ENCODE assay signal across 18 mouse cellular contexts in genomic region chr5:53485934-53486475, GRCm38 (mm10). TPM values are rescaled to one million over a fixed set of nuclear protein-coding genes. Genes with fewer than 3 reads are reported as not detected.
DNase-seq lines count a peak whose midpoint lies in the region; ATAC-seq and TF ChIP-seq lines count a peak whose summit lies in the region.
"Had no signal": no experiment of that assay in that cellular context is flagged by ENCODE, and none has a peak within 500 bp of the region (broad histone marks: within the 10 kb centered on the region; RNA-seq: fewer than 3 reads in every experiment).

No protein-coding gene starts in this region.

- H3K4me1 ChIP-seq in stomach, postnatal 0 days (replicated peaks; ENCODE audit: control insufficient read depth, insufficient read depth): no peaks in the 10 kb centered on the region
- H3K4me1 ChIP-seq: hindbrain, embryonic 12.5 days; liver, embryonic 13.5 days; midbrain, embryonic 15.5 days had no signal

- H3K4me2 ChIP-seq in stomach, postnatal 0 days (replicated peaks; ENCODE audit: low read depth): no peak overlapping the region
- H3K4me2 ChIP-seq: hindbrain, embryonic 12.5 days; limb, embryonic 12.5 days; liver, embryonic 13.5 days; midbrain, embryonic 15.5 days had no signal

- no peaks in the 10 kb centered on the region for H3K36me3 ChIP-seq in stomach, postnatal 0 days (ENCODE audit: control insufficient read depth, insufficient read depth, low read length)
- H3K36me3 ChIP-seq: heart, embryonic 10.5 days; hindbrain, embryonic 12.5 days; limb, embryonic 12.5 days; liver, embryonic 13.5 days; midbrain, embryonic 15.5 days had no signal

- 59% methylated on average over 9 of the region's 9 CpGs for WGBS in stomach, postnatal 0 days

- TF ChIP-seq CTCF in stomach, postnatal 0 days (IDR thresholded peaks at IDR 0.05; ENCODE audit: low read depth): no peak

- no peak for ATAC-seq in stomach, postnatal 0 days (ENCODE audit: low FRiP score, low TSS enrichment)
- ATAC-seq: inflammation-experienced regulatory T-cells, adult 6 months; midbrain, embryonic 15.5 days; Patski had no signal

- TF ChIP-seq EP300 in stomach, postnatal 0 days (optimal IDR thresholded peaks at IDR 0.05): no peak

- no peaks in the 10 kb centered on the region for H3K27me3 ChIP-seq in stomach, postnatal 0 days (ENCODE audit: control insufficient read depth, insufficient read depth, low read length)
- H3K27me3 ChIP-seq: hindbrain, embryonic 12.5 days; limb, embryonic 12.5 days; liver, embryonic 13.5 days; midbrain, embryonic 15.5 days; Patski had no signal

- no peak overlapping the region for H3K9ac ChIP-seq in stomach, postnatal 0 days (ENCODE audit: low read length)
- H3K9ac ChIP-seq: hindbrain, embryonic 12.5 days; limb, embryonic 12.5 days; liver, embryonic 13.5 days; midbrain, embryonic 15.5 days had no signal

- no peak overlapping the region for H3K4me3 ChIP-seq in stomach, postnatal 0 days (ENCODE audit: low read depth, low read length)
- H3K4me3 ChIP-seq: heart, embryonic 10.5 days; hindbrain, embryonic 12.5 days; limb, embryonic 12.5 days; liver, embryonic 13.5 days; midbrain, embryonic 15.5 days; myocyte had no signal

- 0 out of 2 replicates have a peak overlapping the region, but pooled peaks have one; percentile 8 for H3K27ac ChIP-seq in stomach, postnatal 0 days (replicated peaks)
- H3K27ac ChIP-seq: heart, embryonic 10.5 days; hindbrain, embryonic 12.5 days; limb, embryonic 12.5 days; liver, embryonic 13.5 days; midbrain, embryonic 15.5 days had no signal

- DNase-seq in gastrocnemius, postnatal 25 days: peak; percentile 27
- no peak for DNase-seq in gastrocnemius, adult 18-20 months (ENCODE audit: low spot score)
- peak; percentile 27 for DNase-seq in kidney, postnatal 14 days
- DNase-seq in kidney, adult 9 months: no peak
- peak; percentile 17 for DNase-seq in lung, postnatal 10 days
- DNase-seq in lung, postnatal 14 days: no peak
- no peak for DNase-seq in stomach, postnatal 0 days (ENCODE audit: low spot score)
- DNase-seq: cerebellum, adult 8-10 months; gastrocnemius, postnatal 10 days; liver, embryonic 13.5 days; thymus, postnatal 36 days had no signal

- H3K9me3 ChIP-seq in stomach, postnatal 0 days (ENCODE audit: control insufficient read depth, low read length): no peaks in the 10 kb centered on the region
- H3K9me3 ChIP-seq: heart, embryonic 10.5 days; hindbrain, embryonic 12.5 days; limb, embryonic 12.5 days; liver, embryonic 13.5 days; midbrain, embryonic 15.5 days had no signal

RNA-seq across cellular contexts. Expression of gene Rbpj, which starts 20.1 kb away (rescaled TPM):
- 10 to 100 TPM; 18.5 to 21.8 TPM for total RNA-seq in gastrocnemius, postnatal 25 days (2021)
- total RNA-seq in gastrocnemius, adult 18-20 months (2021): 10 to 100 TPM; 17.1 to 18.0 TPM
- 12.3 and 12.4 TPM in 2 replicates for polyA plus RNA-seq in stomach, postnatal 0 days (2015; fragmentation: Nextera tagmentation; extraction: Ambion mirVana)

Comparison
In these comparisons a context has a peak if more than half of its experiments do, and no peak if none do; other contexts are left out.
1. DNase-seq: peak in gastrocnemius, postnatal 25 days (single experiment), kidney, postnatal 14 days (single experiment) and lung, postnatal 10 days (single experiment); none in gastrocnemius, adult 18-20 months (single experiment), kidney, adult 9 months (single experiment), lung, postnatal 14 days (single experiment) and stomach, postnatal 0 days (single experiment).